Mouse (Mus musculus) embryonic fibroblast, embryonic 13.5 days (primary cell): ENCODE data around the gene Ctdsp1.

Experiments
- CTCF ChIP-seq: IDR thresholded peaks from 2 replicates; pipeline ENCODE4 v1.5.1; 2011; ENCODE audit warnings: mild to moderate bottlenecking, control low read depth, low read length, moderate library complexity, borderline replicate concordance; ENCODE audit not compliant: insufficient read depth
- POLR2A ChIP-seq: IDR thresholded peaks from 2 replicates; pipeline ENCODE4 v1.6.1; 2011; ENCODE audit warnings: low read depth, mild to moderate bottlenecking, control low read depth, low read length, moderate library complexity

DNA sequence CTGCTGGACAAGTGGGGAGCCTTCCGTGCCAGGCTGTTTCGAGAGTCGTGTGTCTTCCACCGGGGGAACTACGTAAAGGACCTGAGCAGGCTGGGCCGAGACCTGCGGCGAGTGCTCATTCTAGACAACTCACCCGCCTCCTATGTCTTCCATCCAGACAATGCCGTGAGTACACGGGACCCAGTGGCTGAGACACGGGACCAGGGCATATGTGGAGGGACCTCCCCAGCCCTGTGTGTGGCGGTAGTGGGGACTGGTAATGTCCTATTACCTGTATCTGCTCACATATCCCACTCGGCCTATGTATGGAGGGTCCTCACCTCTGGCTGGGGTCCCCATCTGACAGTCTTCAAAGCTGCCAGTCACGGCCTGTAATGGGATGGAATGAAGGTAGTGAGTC lies 3.5 kb downstream of the Ctdsp1 start:
- no peak for TF ChIP-seq CTCF
- TF ChIP-seq POLR2A, result no peak
